Mouse (Mus musculus): ENCODE measurements at regions not wholly inside any gene's neighbourhood (a gene's known extent, or its start where the extent isn't known, plus 50 kb on each side); places are given as distances from the start of the nearest gene placed in this dataset.

GRCm38 (mm10) chr15:62163203-62163602 is 1240.4 kb upstream of the A1bg start:
- TF ChIP-seq CTCF (IDR thresholded peaks at IDR 0.05; ENCODE audit: borderline replicate concordance, insufficient read depth, low read depth, low read length) (no peak), POLR2A (IDR thresholded peaks at IDR 0.05; ENCODE audit: borderline replicate concordance, insufficient read depth, low read length) (no peak)

Data from cerebellum, adult 2 months (tissue).